Mouse (Mus musculus) heart, embryonic 12.5 days (tissue): ENCODE results near the gene Defb21. TPM values are rescaled to one million over a fixed set of nuclear protein-coding genes. Genes with fewer than 3 reads are reported as not detected.

Source experiments
- ATAC-seq: fragments of 200-750 bp; cut with Nextera tagmentation; 2 replicates; pipeline ENCODE4 v1.8.0; 2017; ENCODE audit warnings: moderate TSS enrichment, moderate library complexity; ENCODE audit not compliant: insufficient number of reproducible peaks, low FRiP score
- H3K27ac ChIP-seq: fragments of 300-500 bp; sonication (generic); 2 replicates; pipeline ENCODE4 v1.5.1; 2016; ENCODE audit warnings: mild to moderate bottlenecking, moderate library complexity; ENCODE audit not compliant: poor library complexity, severe bottlenecking
- H3K27me3 ChIP-seq: fragments of 300-500 bp; sonication (generic); replicated peaks from 2 replicates; pipeline ENCODE4 v1.6.1; 2016; ENCODE audit warnings: mild to moderate bottlenecking, moderate library complexity
- H3K36me3 ChIP-seq: fragments of 300-500 bp; sonication (generic); 2 replicates; pipeline ENCODE4 v1.6.1; 2016; ENCODE audit warnings: mild to moderate bottlenecking, moderate library complexity
- H3K4me1 ChIP-seq: fragments of 300-500 bp; sonication (generic); replicated peaks from 2 replicates; pipeline ENCODE4 v1.6.1; 2016; ENCODE audit warnings: mild to moderate bottlenecking
- H3K4me2 ChIP-seq: fragments of 300-500 bp; sonication (generic); 2 replicates; pipeline ENCODE4 v1.6.1; 2016; ENCODE audit warnings: mild to moderate bottlenecking, moderate library complexity
- H3K4me3 ChIP-seq: fragments of 300-500 bp; sonication (generic); 2 replicates; pipeline ENCODE4 v1.5.1; 2016; ENCODE audit warnings: mild to moderate bottlenecking
- H3K9ac ChIP-seq: fragments of 300-500 bp; sonication (generic); 2 replicates; pipeline ENCODE4 v1.6.1; 2016; ENCODE audit warnings: mild to moderate bottlenecking, moderate library complexity
- H3K9me3 ChIP-seq: fragments of 300-500 bp; sonication (generic); replicated peaks from 2 replicates; pipeline ENCODE4 v1.6.1; 2016; ENCODE audit warnings: mild to moderate bottlenecking, moderate library complexity
- WGBS: fragments of 180-500 bp; shearing (Covaris S2); methylation state at CpG from one replicate; pipeline ENCODE4 v1.1.7; 2016; 5-methylcytosine and 5-hydroxymethylcytosine counted together
- polyA plus RNA-seq: library from polyadenylated mRNA; unstranded; fragments of >200 nt; fragmentation: Nextera tagmentation; extraction: Ambion mirVana; gene quantifications from 2 replicates; pipeline ENCODE4 v1.2.1, GENCODE M21; 2016

The Defb21 gene
- polyA plus RNA-seq, 1 experiment from 2014 or later = not detected

DNA sequence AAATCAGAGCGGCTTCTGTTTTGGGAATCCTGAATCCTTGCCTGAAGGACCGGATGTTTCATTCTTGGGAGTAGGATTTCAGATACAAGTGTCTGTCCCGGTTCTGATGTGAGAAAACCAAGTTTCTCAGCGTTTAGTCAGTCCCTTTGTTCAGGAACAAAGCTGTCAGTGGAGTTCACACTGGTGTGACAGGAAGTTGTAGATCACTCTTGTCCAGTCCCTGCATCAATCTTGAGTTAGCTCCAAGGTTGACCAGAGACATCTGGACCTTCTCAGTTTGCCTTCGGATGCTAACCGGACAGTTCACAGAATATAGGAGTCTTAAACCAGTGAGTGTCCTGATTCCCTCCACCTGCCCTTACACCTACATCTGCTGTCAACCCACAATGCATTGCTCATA, 35.2 kb downstream of the Defb21 start:
- H3K27me3 ChIP-seq = no peaks in the 10 kb centered on the region
- no peaks in the 10 kb centered on the region for H3K36me3 ChIP-seq
- no peak overlapping the region for H3K4me2 ChIP-seq
- 0 out of 2 replicates have a peak, but pooled peaks cover 4% of the 10 kb centered on the region for H3K4me1 ChIP-seq
- WGBS = 59% methylated on average over 6 of the region's 6 CpGs
- no peak overlapping the region for H3K9ac ChIP-seq
- H3K4me3 ChIP-seq = no peak overlapping the region
- H3K9me3 ChIP-seq = 0 out of 2 replicates have a peak, but pooled peaks cover 4% of the 10 kb centered on the region
- no peak overlapping the region for H3K27ac ChIP-seq
- ATAC-seq = no peak

DNA sequence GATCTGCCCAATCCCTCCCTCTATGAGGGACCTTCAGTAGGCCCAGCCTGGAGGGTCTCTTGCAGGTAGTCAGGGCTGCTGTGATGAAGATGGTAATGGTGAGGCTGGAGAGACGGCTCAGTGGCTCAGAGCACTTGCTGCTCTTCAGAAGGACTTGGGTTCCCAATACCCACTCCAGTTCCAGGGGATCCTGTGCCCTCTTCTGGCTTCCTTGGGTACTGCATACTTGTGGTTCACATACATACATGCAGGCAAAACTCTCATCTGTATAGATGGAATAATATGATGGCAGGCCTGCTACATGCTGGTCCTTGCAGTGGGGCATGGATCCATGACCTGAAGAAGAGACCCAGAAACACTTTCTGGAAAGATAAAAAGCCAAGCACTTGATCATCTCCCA, 36.2 kb downstream of the Defb21 start:
- 93% methylated on average over 1 of the region's 1 CpGs for WGBS
- H3K27ac ChIP-seq = no peak overlapping the region

DNA sequence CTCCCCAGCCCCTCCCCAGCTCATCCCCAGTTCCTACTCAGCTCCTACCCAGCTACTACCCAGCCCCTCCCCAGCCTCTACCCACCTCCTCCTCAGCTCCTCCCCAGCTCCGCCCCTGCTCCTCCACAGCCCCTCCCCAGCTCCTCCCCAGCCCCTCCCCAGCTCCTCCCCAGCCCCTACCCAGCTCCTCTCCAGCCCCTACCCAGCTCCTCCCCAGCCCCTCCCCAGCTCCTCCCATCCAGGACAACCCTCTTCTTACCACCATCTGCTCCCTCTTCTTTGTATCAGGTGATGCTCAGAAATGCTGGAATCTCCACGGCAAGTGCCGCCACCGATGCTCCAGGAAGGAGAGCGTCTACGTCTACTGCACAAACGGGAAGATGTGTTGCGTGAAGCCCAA, 39.6 kb downstream of the Defb21 start:
- no peak overlapping the region for H3K4me2 ChIP-seq
- no peak overlapping the region for H3K4me3 ChIP-seq
- no peak overlapping the region for H3K9ac ChIP-seq
- 0 out of 2 replicates have a peak, but pooled peaks cover 4% of the 10 kb centered on the region for H3K9me3 ChIP-seq
- ATAC-seq = 0 out of 2 replicates have a peak, but pooled peaks have one; percentile 31
- H3K27me3 ChIP-seq = no peaks in the 10 kb centered on the region
- H3K4me1 ChIP-seq = peaks cover 8% of the 10 kb centered on the region
- WGBS = 38% methylated on average over 7 of the region's 8 CpGs
- H3K36me3 ChIP-seq = no peaks in the 10 kb centered on the region
- H3K27ac ChIP-seq = no peak overlapping the region

More for the DNA sequence above, 36.2 kb downstream of the Defb21 start:
- Histone ChIP-seq H3K27me3 (no peaks in the 10 kb centered on the region), H3K9ac (no peak overlapping the region), H3K36me3 (no peaks in the 10 kb centered on the region), H3K4me3 (no peak overlapping the region), H3K4me2 (no peak overlapping the region), H3K4me1 (0 out of 2 replicates have a peak, but pooled peaks cover 4% of the 10 kb centered on the region), H3K9me3 (0 out of 2 replicates have a peak, but pooled peaks cover 4% of the 10 kb centered on the region)
- ATAC-seq = no peak

DNA sequence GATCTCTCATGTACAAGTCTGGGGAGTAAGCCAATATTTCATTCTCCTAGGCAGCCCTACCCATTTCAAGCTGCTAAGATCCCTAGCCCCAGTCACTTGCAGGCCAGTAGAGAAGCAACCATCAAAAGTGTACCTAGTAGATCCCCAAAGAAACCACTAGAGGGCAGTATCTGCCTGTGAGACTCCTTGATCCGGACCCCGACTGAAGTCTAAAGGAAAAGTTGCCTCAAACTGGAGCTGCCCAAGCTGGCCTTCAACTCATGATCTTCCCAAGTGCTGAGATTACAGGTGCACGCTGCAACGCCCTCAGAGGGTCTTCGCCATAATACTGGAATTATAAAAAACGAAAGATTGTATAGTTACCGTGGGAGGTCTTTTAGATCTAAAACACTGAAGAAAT, 43.0 kb downstream of the Defb21 start:
- Histone ChIP-seq H3K4me3 (no peak overlapping the region), H3K4me2 (no peak overlapping the region), H3K27ac (no peak overlapping the region), H3K9ac (no peak overlapping the region), H3K4me1 (peaks cover 3% of the 10 kb centered on the region), H3K9me3 (no peaks in the 10 kb centered on the region), H3K36me3 (no peaks in the 10 kb centered on the region), H3K27me3 (no peaks in the 10 kb centered on the region)
- 11% methylated on average over 7 of the region's 7 CpGs for WGBS
- ATAC-seq = 0 out of 2 replicates have a peak, but pooled peaks have one; percentile 18

DNA sequence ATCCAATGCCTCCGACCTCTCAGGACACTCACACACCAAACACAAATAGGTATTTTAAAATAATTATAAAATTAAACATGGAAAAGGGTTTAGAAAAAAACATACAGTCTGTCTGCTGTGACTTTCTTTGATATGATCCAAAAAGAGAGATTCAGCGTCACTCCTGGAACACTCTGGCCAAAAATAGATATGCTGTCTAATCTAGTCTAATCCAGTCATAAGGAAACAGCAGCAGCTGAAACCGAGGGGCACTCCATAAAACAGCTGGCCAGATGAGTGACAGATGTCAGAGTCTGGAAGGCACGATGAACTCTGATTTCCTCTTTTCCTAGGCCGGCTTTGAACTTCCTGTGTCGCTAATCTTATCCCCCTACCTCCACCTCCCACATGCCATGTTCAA, 43.9 kb downstream of the Defb21 start:
- Histone ChIP-seq H3K36me3 (no peaks in the 10 kb centered on the region), H3K4me3 (no peak overlapping the region), H3K27ac (no peak overlapping the region), H3K9me3 (no peaks in the 10 kb centered on the region), H3K4me2 (no peak overlapping the region), H3K27me3 (no peaks in the 10 kb centered on the region), H3K4me1 (peaks cover 3% of the 10 kb centered on the region), H3K9ac (no peak overlapping the region)
- no peak for ATAC-seq
- WGBS = 39% methylated on average over 6 of the region's 6 CpGs

DNA sequence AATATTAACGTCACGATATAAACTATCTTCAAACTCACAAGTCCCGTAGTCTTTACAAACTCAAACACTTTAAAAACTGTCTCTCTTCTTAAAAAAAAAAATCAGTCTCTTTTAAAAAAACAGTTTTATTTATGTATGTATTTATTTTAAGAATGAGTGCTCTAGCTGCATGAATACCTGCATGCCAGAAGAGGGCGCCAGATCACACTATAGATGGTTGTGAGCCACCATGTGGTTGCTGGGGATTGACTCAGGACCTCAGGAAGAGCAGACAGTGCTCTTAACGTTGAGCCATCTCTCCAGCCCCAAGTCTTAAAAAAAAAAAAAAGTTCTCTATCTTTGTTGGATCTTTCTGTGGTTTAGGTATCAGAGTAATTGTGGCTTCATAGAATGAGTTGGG, 44.8 kb downstream of the Defb21 start:
- H3K4me3 ChIP-seq = no peak overlapping the region
- no peaks in the 10 kb centered on the region for H3K36me3 ChIP-seq
- H3K27me3 ChIP-seq = no peaks in the 10 kb centered on the region
- WGBS = 57% methylated on average over 5 of the region's 5 CpGs
- no peak overlapping the region for H3K4me2 ChIP-seq
- H3K4me1 ChIP-seq = peaks cover 3% of the 10 kb centered on the region
- no peak overlapping the region for H3K27ac ChIP-seq
- no peaks in the 10 kb centered on the region for H3K9me3 ChIP-seq
- H3K9ac ChIP-seq = no peak overlapping the region
- no peak for ATAC-seq

DNA sequence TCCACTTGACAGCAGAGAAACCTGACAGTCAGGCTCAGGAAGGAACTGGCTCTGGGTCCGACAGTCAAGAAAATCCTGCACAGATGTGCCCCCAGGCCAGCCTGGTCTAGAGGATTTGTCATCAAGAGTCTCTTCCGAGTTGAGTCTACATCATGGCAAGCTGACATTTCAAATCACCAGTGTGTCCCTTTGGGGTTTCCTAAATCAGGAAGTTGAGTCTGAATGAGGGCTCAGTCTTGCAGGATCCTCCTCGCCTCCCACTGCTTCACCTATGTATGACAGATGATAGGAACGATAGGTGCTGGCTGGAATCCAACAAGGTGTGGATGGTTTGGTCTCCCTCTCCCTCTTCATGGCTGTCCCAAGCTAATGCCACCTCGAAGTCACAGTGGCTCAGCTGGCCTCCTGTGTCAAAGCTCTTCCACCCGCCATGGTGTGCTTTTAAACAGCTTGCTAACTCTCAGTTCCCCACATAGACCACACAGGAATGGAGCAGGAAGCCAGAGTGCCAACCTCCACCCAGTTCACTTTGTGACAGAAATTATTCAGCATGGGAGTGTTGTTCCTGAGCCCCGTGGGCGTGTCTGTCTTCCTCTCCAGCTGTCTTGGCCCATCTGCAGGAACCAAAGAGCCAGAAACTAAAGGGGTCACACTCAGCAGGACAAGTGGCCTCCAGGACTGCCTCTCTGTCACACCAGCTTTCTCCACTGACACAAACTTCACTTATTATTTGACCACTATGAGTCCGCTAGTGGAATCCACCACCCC, 48.0 kb downstream of the Defb21 start:
- Histone ChIP-seq H3K36me3 (no peaks in the 10 kb centered on the region), H3K27me3 (peaks cover 4% of the 10 kb centered on the region; the same call in 1 of the 2 replicates), H3K4me3 (no peak overlapping the region), H3K4me1 (peaks cover 3% of the 10 kb centered on the region), H3K27ac (no peak overlapping the region), H3K9ac (no peak overlapping the region), H3K4me2 (no peak overlapping the region), H3K9me3 (no peaks in the 10 kb centered on the region)
- 64% methylated on average over 9 of the region's 9 CpGs for WGBS
- no peak for ATAC-seq

DNA sequence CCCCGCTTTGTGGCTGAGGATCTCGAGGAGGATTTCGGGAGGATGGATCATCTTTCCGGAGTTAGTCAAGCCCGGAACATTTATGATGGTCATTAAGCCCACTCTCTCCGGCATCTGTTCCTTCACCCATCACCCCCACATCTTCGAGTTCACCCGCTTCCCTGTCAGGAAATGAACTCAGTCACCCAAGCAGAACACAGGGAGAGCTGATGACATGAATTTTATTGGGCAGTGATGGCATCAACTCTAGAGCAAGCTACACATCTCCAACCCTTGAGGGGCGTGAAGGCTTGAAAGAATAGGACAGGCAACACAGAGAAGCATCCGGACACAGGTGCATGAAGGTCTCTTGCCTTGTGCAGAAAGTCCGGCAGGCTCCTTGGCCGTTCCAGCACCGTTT, 49.6 kb downstream of the Defb21 start:
- H3K9me3 ChIP-seq = no peaks in the 10 kb centered on the region
- no peaks in the 10 kb centered on the region for H3K36me3 ChIP-seq
- no peak overlapping the region for H3K4me3 ChIP-seq
- H3K4me1 ChIP-seq = peaks cover 5% of the 10 kb centered on the region; the same call in 1 of the 2 replicates
- H3K27me3 ChIP-seq = peaks cover 9% of the 10 kb centered on the region
- no peak overlapping the region for H3K9ac ChIP-seq
- H3K4me2 ChIP-seq = no peak overlapping the region
- no peak for ATAC-seq
- WGBS = 83% methylated on average over 13 of the region's 13 CpGs
- H3K27ac ChIP-seq = no peak overlapping the region

DNA sequence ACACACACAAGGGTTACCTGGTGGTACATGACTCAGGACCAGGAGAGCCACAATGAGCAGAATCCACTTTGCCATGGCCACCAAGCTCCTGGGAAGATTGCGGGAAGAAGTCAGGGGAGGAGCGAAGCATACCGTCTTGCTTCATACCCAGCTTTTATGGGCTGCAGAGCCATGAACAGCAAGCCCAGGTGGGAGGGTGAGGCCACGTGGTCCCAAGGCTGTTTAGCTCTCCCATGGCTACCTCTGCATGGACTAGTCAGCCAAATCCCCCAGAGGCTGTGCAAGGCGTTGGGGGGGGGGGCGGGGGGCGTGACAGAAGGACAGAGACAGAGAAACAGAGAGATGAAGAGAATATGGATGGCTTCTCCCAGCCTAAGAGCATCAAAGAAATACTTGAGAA, 50.4 kb downstream of the Defb21 start, which contains the start of gene Defb25:
Gene Defb25 (minus strand): TSS at position 101 of the 400 bp plus-strand sequence.
- Histone ChIP-seq H3K27me3 (peaks cover 14% of the 10 kb centered on the region), H3K36me3 (no peaks in the 10 kb centered on the region), H3K4me3 (no peak within 1 kb of the TSS), H3K4me2 (no peak within 1 kb of the TSS), H3K27ac (no peak within 1 kb of the TSS), H3K9ac (no peak within 1 kb of the TSS), H3K4me1 (peaks cover 6% of the 10 kb centered on the region; the same call in 1 of the 2 replicates), H3K9me3 (no peaks in the 10 kb centered on the region)
- no peak for ATAC-seq
- 79% methylated on average over 7 of the region's 7 CpGs for whole genome bisulfite sequencing
